Comparison of ENCODE assay signal across 12 mouse cellular contexts in the genomic region with DNA sequence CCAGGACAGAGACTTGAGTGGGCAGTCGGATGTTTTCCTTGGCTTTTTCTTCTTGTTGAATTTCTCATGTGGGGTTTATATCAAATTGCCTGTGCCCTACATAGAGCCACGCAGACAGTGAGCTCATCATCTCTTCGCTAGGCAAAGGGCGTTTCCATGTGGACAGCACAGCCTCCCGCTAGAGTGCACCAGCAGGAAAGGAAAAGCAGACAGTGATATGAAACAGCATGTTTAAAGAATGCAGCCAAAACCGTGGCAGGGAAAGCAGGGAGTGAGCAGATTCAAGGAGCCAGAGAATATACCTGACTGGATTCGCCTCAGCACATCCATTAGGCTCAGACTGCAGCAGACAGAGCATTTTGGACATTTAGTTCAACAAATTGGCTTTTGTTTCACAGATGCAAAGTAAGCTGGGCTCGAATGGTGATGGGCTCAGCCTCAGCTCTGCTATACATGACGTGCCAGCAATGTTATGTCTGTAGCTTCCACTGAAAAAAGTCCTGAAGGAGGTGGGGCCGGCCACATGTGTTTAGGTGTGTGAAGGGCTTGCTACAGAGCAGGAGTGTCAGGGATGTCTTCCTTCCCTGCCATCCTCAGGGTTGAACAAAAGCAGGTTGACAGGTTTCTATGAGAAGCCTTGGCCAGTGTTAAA. TPM values are rescaled to one million over a fixed set of nuclear protein-coding genes. Genes with fewer than 3 reads are reported as not detected.
A peak's percentile ranks its signal among the peaks of the same experiment; 100 is the strongest.
DNase-seq lines count a peak whose midpoint lies in the region; ATAC-seq and TF ChIP-seq lines count a peak whose summit lies in the region.
"Had no signal": no experiment of that assay in that cellular context is flagged by ENCODE, and none has a peak within 500 bp of the region (broad histone marks: within the 10 kb centered on the region; RNA-seq: fewer than 3 reads in every experiment).

No protein-coding gene starts in this region.

- H3K9ac ChIP-seq in neural tube, embryonic 15.5 days (replicated peaks) = no peak overlapping the region
- H3K9ac ChIP-seq in kidney, embryonic 14.5 days (ENCODE audit: low read depth, low read length) = no peak overlapping the region
- H3K9ac ChIP-seq: embryonic facial prominence, embryonic 15.5 days; liver, embryonic 15.5 days had no signal

- 63% methylated on average over 10 of the region's 10 CpGs for WGBS in neural tube, embryonic 15.5 days
- WGBS in kidney, embryonic 14.5 days = 82% methylated on average over 10 of the region's 10 CpGs

- H3K27me3 ChIP-seq in neural tube, embryonic 15.5 days (replicated peaks) = peaks cover 17% of the 10 kb centered on the region
- 0 out of 2 replicates have a peak, but pooled peaks cover under 1% of the 10 kb centered on the region for H3K27me3 ChIP-seq in kidney, embryonic 14.5 days (ENCODE audit: control insufficient read depth, insufficient read depth, low read length)
- H3K27me3 ChIP-seq: embryonic facial prominence, embryonic 15.5 days; liver, embryonic 15.5 days had no signal

- peak; percentile 42; the same call in 1 of the 2 replicates for TF ChIP-seq POLR2A in cortical plate, adult 2 months (IDR thresholded peaks at IDR 0.05; ENCODE audit: extremely low read depth, insufficient read depth, low read length)

- H3K9me3 ChIP-seq in neural tube, embryonic 15.5 days (replicated peaks) = no peaks in the 10 kb centered on the region
- no peaks in the 10 kb centered on the region; the same call in 1 of the 2 replicates for H3K9me3 ChIP-seq in kidney, embryonic 14.5 days (ENCODE audit: control insufficient read depth, low read length)
- H3K9me3 ChIP-seq: embryonic facial prominence, embryonic 15.5 days; liver, embryonic 15.5 days had no signal

- no peak overlapping the region for H3K4me3 ChIP-seq in cortical plate, adult 2 months (ENCODE audit: insufficient read depth, low read length)
- no peak overlapping the region for H3K4me3 ChIP-seq in neural tube, embryonic 15.5 days (replicated peaks)
- H3K4me3 ChIP-seq in kidney, embryonic 14.5 days (ENCODE audit: low read length) = no peak overlapping the region
- H3K4me3 ChIP-seq: embryonic facial prominence, embryonic 15.5 days; liver, embryonic 15.5 days had no signal

- H3K4me2 ChIP-seq in neural tube, embryonic 15.5 days = no peak overlapping the region
- H3K4me2 ChIP-seq in kidney, embryonic 14.5 days (replicated peaks; ENCODE audit: low read depth, low read length) = no peak overlapping the region
- H3K4me2 ChIP-seq: embryonic facial prominence, embryonic 15.5 days; liver, embryonic 15.5 days had no signal

- ATAC-seq in frontal cortex, adult (ENCODE audit: low TSS enrichment) = peak; percentile 97
- ATAC-seq in neural tube, embryonic 15.5 days (ENCODE audit: low FRiP score) = peak; percentile 74
- ATAC-seq in kidney, embryonic 14.5 days (ENCODE audit: low FRiP score, low TSS enrichment) = no peak

- no peak overlapping the region for H3K27ac ChIP-seq in cortical plate, adult 2 months (ENCODE audit: insufficient read depth, low read length)
- H3K27ac ChIP-seq in neural tube, embryonic 15.5 days (replicated peaks) = no peak overlapping the region
- no peak overlapping the region for H3K27ac ChIP-seq in kidney, embryonic 14.5 days (ENCODE audit: low read depth, low read length)
- H3K27ac ChIP-seq: embryonic facial prominence, embryonic 15.5 days; liver, embryonic 15.5 days had no signal

- peaks cover 5% of the 10 kb centered on the region; the same call in 1 of the 2 replicates for H3K4me1 ChIP-seq in cortical plate, adult 2 months (ENCODE audit: control insufficient read depth, insufficient read depth, low read length)
- peaks cover 6% of the 10 kb centered on the region for H3K4me1 ChIP-seq in neural tube, embryonic 15.5 days
- H3K4me1 ChIP-seq in kidney, embryonic 14.5 days (ENCODE audit: control insufficient read depth, insufficient read depth, low read length) = no peaks in the 10 kb centered on the region
- H3K4me1 ChIP-seq: embryonic facial prominence, embryonic 15.5 days; liver, embryonic 15.5 days had no signal

- DNase-seq in frontal cortex, postnatal 10 days (ENCODE audit: low spot score in 2 of 2) = no peak
- peak; percentile 36 to 57 for DNase-seq in layer of hippocampus, postnatal 10 days (ENCODE audit: low spot score in 2 of 2)
- no peak for DNase-seq in lung, postnatal 36 days
- DNase-seq in adipocyte (ENCODE audit: low spot score) = no peak
- DNase-seq: gastrocnemius, postnatal 36 days; thymus, adult 18-20 months had no signal

- no peaks in the 10 kb centered on the region for H3K36me3 ChIP-seq in neural tube, embryonic 15.5 days
- no peaks in the 10 kb centered on the region for H3K36me3 ChIP-seq in kidney, embryonic 14.5 days (ENCODE audit: control insufficient read depth, insufficient read depth, low read length)
- H3K36me3 ChIP-seq: embryonic facial prominence, embryonic 15.5 days; liver, embryonic 15.5 days had no signal

- peak; percentile 64 for TF ChIP-seq CTCF in cortical plate, adult 2 months (IDR thresholded peaks at IDR 0.05; ENCODE audit: extremely low read depth, insufficient read depth, low read length)

RNA-seq across cellular contexts. Expression of gene Wfs1, which starts 21.8 kb away (rescaled TPM):
- 39.5 and 46.2 TPM in 2 replicates for polyA plus RNA-seq in cortical plate, adult 2 months (2012; rRNA removed)
- total RNA-seq in layer of hippocampus, postnatal 10 days (2021) = 10 to 100 TPM; 65.9 to 91.7 TPM
- polyA plus RNA-seq in neural tube, embryonic 15.5 days (2015; fragmentation: Nextera tagmentation; extraction: Ambion mirVana) = 9.4 and 9.7 TPM in 2 replicates
- polyA plus RNA-seq in kidney, embryonic 14.5 days (2014; fragmentation: Nextera tagmentation; extraction: Ambion mirVana) = 12.9 and 20.9 TPM in 2 replicates

Comparison
In these comparisons a context has a peak if more than half of its experiments do, and no peak if none do; other contexts are left out.
1. DNase-seq: peak in layer of hippocampus, postnatal 10 days (2 of 2); none in frontal cortex, postnatal 10 days (0 of 2), lung, postnatal 36 days (single experiment) and adipocyte (single experiment).